Mouse (Mus musculus): ENCODE results near the gene Tmem251. TPM values are rescaled to one million over a fixed set of nuclear protein-coding genes. Genes with fewer than 3 reads are reported as not detected.

Gene Tmem251
- polyA plus RNA-seq, 1 experiment = 4.5 TPM

- no peaks in the 10 kb centered on the region for H3K27me3 ChIP-seq (ENCODE audit: control insufficient read depth, insufficient read depth, insufficient read length)
- H3K79me3 ChIP-seq (ENCODE audit: low read depth) = no peaks in the 10 kb centered on the region
- TF ChIP-seq CTCF (IDR thresholded peaks at IDR 0.05; ENCODE audit: control insufficient read depth, insufficient read depth, insufficient read length) (no peak), MYOG (IDR thresholded peaks at IDR 0.05; ENCODE audit: control insufficient read depth, extremely low read depth, insufficient read length) (no peak)
- no peak overlapping the region for H3ac ChIP-seq (ENCODE audit: control insufficient read depth, insufficient read length, low read depth)
- H3K4me3 ChIP-seq (ENCODE audit: insufficient read depth, poor library complexity, severe bottlenecking) = no peak overlapping the region
- peaks cover 84% of the 10 kb centered on the region for H3K36me3 ChIP-seq (ENCODE audit: control insufficient read depth, insufficient read depth)
- no peaks in the 10 kb centered on the region for H3K79me2 ChIP-seq (ENCODE audit: control insufficient read depth, insufficient read depth)
Measured at GRCm38 (mm10) chr12:102772676-102773075, 29.1 kb downstream of the Tmem251 start.

GRCm38 (mm10) chr12:102776035-102776434, 32.5 kb downstream of the Tmem251 start:
- H3K27me3 ChIP-seq (ENCODE audit: control insufficient read depth, insufficient read depth, insufficient read length) = no peaks in the 10 kb centered on the region
- no peak overlapping the region for H3ac ChIP-seq (ENCODE audit: control insufficient read depth, insufficient read length, low read depth)
- peaks cover 61% of the 10 kb centered on the region for H3K36me3 ChIP-seq (ENCODE audit: control insufficient read depth, insufficient read depth)
- no peak overlapping the region for H3K4me3 ChIP-seq (ENCODE audit: insufficient read depth, poor library complexity, severe bottlenecking)
- no peak for TF ChIP-seq MAX (IDR thresholded peaks at IDR 0.05)
- no peak for TF ChIP-seq FOSL1 (IDR thresholded peaks at IDR 0.05; ENCODE audit: insufficient read depth, low read length, poor library complexity, severe bottlenecking)
- TF ChIP-seq USF1 (IDR thresholded peaks at IDR 0.05; ENCODE audit: low read depth) = no peak
- TF ChIP-seq CEBPB (IDR thresholded peaks at IDR 0.05; ENCODE audit: low read depth) = no peak
- no peak for TF ChIP-seq CTCF (IDR thresholded peaks at IDR 0.05; ENCODE audit: control insufficient read depth, insufficient read depth, insufficient read length)
- TF ChIP-seq MYOG (IDR thresholded peaks at IDR 0.05; ENCODE audit: control insufficient read depth, extremely low read depth, insufficient read length) = no peak
- no peak for TF ChIP-seq MYOD1 (IDR thresholded peaks at IDR 0.05; ENCODE audit: control insufficient read depth, insufficient read length, low read depth)
- H3K79me3 ChIP-seq (ENCODE audit: low read depth) = no peaks in the 10 kb centered on the region
- H3K79me2 ChIP-seq (ENCODE audit: control insufficient read depth, insufficient read depth) = no peaks in the 10 kb centered on the region

GRCm38 (mm10) chr12:102778151-102778550, 34.6 kb downstream of the Tmem251 start:
- no peak for TF ChIP-seq USF1 (IDR thresholded peaks at IDR 0.05; ENCODE audit: low read depth)
- no peak for TF ChIP-seq MYOG (IDR thresholded peaks at IDR 0.05; ENCODE audit: control insufficient read depth, extremely low read depth, insufficient read length)
- TF ChIP-seq MAX (IDR thresholded peaks at IDR 0.05) = no peak
- no peak for TF ChIP-seq FOSL1 (IDR thresholded peaks at IDR 0.05; ENCODE audit: insufficient read depth, low read length, poor library complexity, severe bottlenecking)
- no peak for TF ChIP-seq MYOD1 (IDR thresholded peaks at IDR 0.05; ENCODE audit: control insufficient read depth, insufficient read length, low read depth)
- H3K36me3 ChIP-seq (ENCODE audit: control insufficient read depth, insufficient read depth) = peaks cover 49% of the 10 kb centered on the region

GRCm38 (mm10) chr12:102779452-102779851, 35.9 kb downstream of the Tmem251 start:
- TF ChIP-seq FOSL1 (IDR thresholded peaks at IDR 0.05; ENCODE audit: insufficient read depth, low read length, poor library complexity, severe bottlenecking) (no peak), MYOD1 (IDR thresholded peaks at IDR 0.05; ENCODE audit: control insufficient read depth, insufficient read length, low read depth) (no peak), MAX (IDR thresholded peaks at IDR 0.05) (no peak), CTCF (IDR thresholded peaks at IDR 0.05; ENCODE audit: control insufficient read depth, insufficient read depth, insufficient read length) (no peak), CEBPB (IDR thresholded peaks at IDR 0.05; ENCODE audit: low read depth) (no peak)
- Histone ChIP-seq H3K4me3 (ENCODE audit: insufficient read depth, poor library complexity, severe bottlenecking) (no peak overlapping the region), H3K36me3 (ENCODE audit: control insufficient read depth, insufficient read depth) (peaks cover 49% of the 10 kb centered on the region)

More at GRCm38 (mm10) chr12:102778151-102778550, 34.6 kb downstream of the Tmem251 start:
- Histone ChIP-seq H3K4me3 (ENCODE audit: insufficient read depth, poor library complexity, severe bottlenecking) (no peak overlapping the region), H3K27me3 (ENCODE audit: control insufficient read depth, insufficient read depth, insufficient read length) (no peaks in the 10 kb centered on the region), H3K79me2 (ENCODE audit: control insufficient read depth, insufficient read depth) (no peaks in the 10 kb centered on the region), H3K79me3 (ENCODE audit: low read depth) (no peaks in the 10 kb centered on the region), H3ac (ENCODE audit: control insufficient read depth, insufficient read length, low read depth) (no peak overlapping the region)

GRCm38 (mm10) chr12:102782841-102783240, 39.3 kb downstream of the Tmem251 start:
- no peak overlapping the region for H3K4me3 ChIP-seq (ENCODE audit: insufficient read depth, poor library complexity, severe bottlenecking)
- H3ac ChIP-seq (ENCODE audit: control insufficient read depth, insufficient read length, low read depth) = no peak overlapping the region
- H3K27me3 ChIP-seq (ENCODE audit: control insufficient read depth, insufficient read depth, insufficient read length) = no peaks in the 10 kb centered on the region
- no peak for TF ChIP-seq USF1 (IDR thresholded peaks at IDR 0.05; ENCODE audit: low read depth)
- no peak for TF ChIP-seq CEBPB (IDR thresholded peaks at IDR 0.05; ENCODE audit: low read depth)
- TF ChIP-seq FOSL1 (IDR thresholded peaks at IDR 0.05; ENCODE audit: insufficient read depth, low read length, poor library complexity, severe bottlenecking) = no peak
- TF ChIP-seq MYOG (IDR thresholded peaks at IDR 0.05; ENCODE audit: control insufficient read depth, extremely low read depth, insufficient read length) = no peak
- no peak for TF ChIP-seq MYOD1 (IDR thresholded peaks at IDR 0.05; ENCODE audit: control insufficient read depth, insufficient read length, low read depth)
- TF ChIP-seq MAX (IDR thresholded peaks at IDR 0.05) = no peak
- no peak for TF ChIP-seq CTCF (IDR thresholded peaks at IDR 0.05; ENCODE audit: control insufficient read depth, insufficient read depth, insufficient read length)
- no peaks in the 10 kb centered on the region for H3K79me2 ChIP-seq (ENCODE audit: control insufficient read depth, insufficient read depth)
- H3K79me3 ChIP-seq (ENCODE audit: low read depth) = no peaks in the 10 kb centered on the region
- peaks cover 39% of the 10 kb centered on the region for H3K36me3 ChIP-seq (ENCODE audit: control insufficient read depth, insufficient read depth)

More at GRCm38 (mm10) chr12:102779452-102779851, 35.9 kb downstream of the Tmem251 start:
- Histone ChIP-seq H3K79me3 (ENCODE audit: low read depth) (no peaks in the 10 kb centered on the region), H3K27me3 (ENCODE audit: control insufficient read depth, insufficient read depth, insufficient read length) (no peaks in the 10 kb centered on the region), H3ac (ENCODE audit: control insufficient read depth, insufficient read length, low read depth) (no peak overlapping the region), H3K79me2 (ENCODE audit: control insufficient read depth, insufficient read depth) (no peaks in the 10 kb centered on the region)

GRCm38 (mm10) chr12:102784899-102785592, 41.5 kb downstream of the Tmem251 start:
- Histone ChIP-seq H3K79me2 (ENCODE audit: control insufficient read depth, insufficient read depth) (no peaks in the 10 kb centered on the region), H3K27me3 (ENCODE audit: control insufficient read depth, insufficient read depth, insufficient read length) (no peaks in the 10 kb centered on the region), H3ac (ENCODE audit: control insufficient read depth, insufficient read length, low read depth) (no peak overlapping the region), H3K36me3 (ENCODE audit: control insufficient read depth, insufficient read depth) (peaks cover 55% of the 10 kb centered on the region), H3K4me3 (ENCODE audit: insufficient read depth, poor library complexity, severe bottlenecking) (no peak overlapping the region), H3K79me3 (ENCODE audit: low read depth) (no peaks in the 10 kb centered on the region)
- TF ChIP-seq USF1 (IDR thresholded peaks at IDR 0.05; ENCODE audit: low read depth) (no peak), CTCF (IDR thresholded peaks at IDR 0.05; ENCODE audit: control insufficient read depth, insufficient read depth, insufficient read length) (no peak), CEBPB (IDR thresholded peaks at IDR 0.05; ENCODE audit: low read depth) (no peak), MAX (IDR thresholded peaks at IDR 0.05) (no peak), FOSL1 (IDR thresholded peaks at IDR 0.05; ENCODE audit: insufficient read depth, low read length, poor library complexity, severe bottlenecking) (no peak), MYOG (IDR thresholded peaks at IDR 0.05; ENCODE audit: control insufficient read depth, extremely low read depth, insufficient read length) (no peak), MYOD1 (IDR thresholded peaks at IDR 0.05; ENCODE audit: control insufficient read depth, insufficient read length, low read depth) (no peak)
